Mouse (Mus musculus): ENCODE measurements around the gene Rph3al. TPM values are rescaled to one million over a fixed set of nuclear protein-coding genes. Genes with fewer than 3 reads are reported as not detected.

Rph3al gene
- polyA plus RNA-seq, 1 experiment = not detected

DNA sequence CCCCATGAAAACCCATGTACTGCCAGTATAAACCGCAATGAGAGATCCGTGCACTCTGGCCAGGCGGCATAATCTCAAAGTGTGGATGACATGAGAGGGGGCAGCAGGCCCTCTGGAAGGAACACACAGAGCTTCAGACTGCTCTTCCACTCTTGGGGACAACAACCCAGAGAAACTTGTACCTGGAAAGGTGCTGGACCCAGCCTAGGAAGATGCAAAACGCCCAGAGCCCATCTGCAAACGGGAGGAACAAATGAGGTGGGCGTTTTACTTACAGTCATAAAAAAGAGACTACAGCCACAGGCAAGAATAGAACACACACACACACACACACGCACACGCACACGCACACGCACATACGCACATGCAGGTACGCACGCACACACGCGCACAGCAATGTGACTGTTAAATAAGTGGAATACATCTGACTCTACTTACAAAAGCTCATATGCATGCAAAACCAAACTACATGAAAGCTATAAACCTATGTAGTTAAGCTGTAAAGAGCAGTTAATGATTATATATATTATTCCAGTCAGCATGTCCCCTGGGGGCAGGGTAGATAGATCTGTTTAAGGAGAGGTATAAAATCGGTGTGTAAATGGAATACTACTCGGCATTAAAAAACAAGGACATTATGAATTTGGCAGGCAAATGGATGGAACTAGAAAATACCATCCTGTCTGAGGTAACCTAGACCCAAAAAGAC lies 19.0 kb upstream of the Rph3al start:
- H3K4me3 ChIP-seq (replicated peaks) = no peak overlapping the region
- no peaks in the 10 kb centered on the region for H3K36me3 ChIP-seq (ENCODE audit: control insufficient read depth)
- H3K9me3 ChIP-seq (ENCODE audit: control insufficient read depth, low read length) = peaks cover 2% of the 10 kb centered on the region; the same call in 1 of the 2 replicates
- TF ChIP-seq GATA1 (IDR thresholded peaks at IDR 0.05; ENCODE audit: low read length) = no peak
- no peak for TF ChIP-seq TAL1 (IDR thresholded peaks at IDR 0.05; ENCODE audit: low read length)
- H3K27me3 ChIP-seq (ENCODE audit: control insufficient read depth) = no peaks in the 10 kb centered on the region
- H3K4me1 ChIP-seq (ENCODE audit: control insufficient read depth) = no peaks in the 10 kb centered on the region

DNA sequence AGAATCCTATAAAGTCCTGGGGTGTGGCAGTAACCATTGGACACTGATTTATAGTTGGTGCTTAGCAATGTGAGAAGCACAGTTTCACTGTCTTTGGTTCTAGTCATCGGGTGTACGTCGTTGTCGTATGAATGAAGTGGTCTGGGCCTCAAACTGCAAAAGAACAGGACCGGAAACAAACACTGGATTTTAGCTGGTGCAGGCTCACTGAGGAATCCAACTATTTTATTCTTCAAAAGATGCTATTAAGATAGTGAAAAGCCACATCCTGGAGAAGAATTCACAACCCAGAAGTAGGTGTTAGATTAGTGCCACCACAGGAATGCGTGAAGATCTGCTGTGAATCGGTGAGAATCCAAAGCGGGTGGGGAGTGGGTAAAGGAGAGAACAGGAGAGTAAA lies 18.4 kb upstream of the Rph3al start:
- Histone ChIP-seq H3K4me1 (ENCODE audit: control insufficient read depth) (no peaks in the 10 kb centered on the region), H3K27me3 (ENCODE audit: control insufficient read depth) (no peaks in the 10 kb centered on the region), H3K9me3 (ENCODE audit: control insufficient read depth, low read length) (peaks cover 2% of the 10 kb centered on the region; the same call in 1 of the 2 replicates), H3K4me3 (replicated peaks) (no peak overlapping the region), H3K36me3 (ENCODE audit: control insufficient read depth) (no peaks in the 10 kb centered on the region)
- TF ChIP-seq GATA1 (IDR thresholded peaks at IDR 0.05; ENCODE audit: low read length) (no peak), TAL1 (IDR thresholded peaks at IDR 0.05; ENCODE audit: low read length) (no peak)

DNA sequence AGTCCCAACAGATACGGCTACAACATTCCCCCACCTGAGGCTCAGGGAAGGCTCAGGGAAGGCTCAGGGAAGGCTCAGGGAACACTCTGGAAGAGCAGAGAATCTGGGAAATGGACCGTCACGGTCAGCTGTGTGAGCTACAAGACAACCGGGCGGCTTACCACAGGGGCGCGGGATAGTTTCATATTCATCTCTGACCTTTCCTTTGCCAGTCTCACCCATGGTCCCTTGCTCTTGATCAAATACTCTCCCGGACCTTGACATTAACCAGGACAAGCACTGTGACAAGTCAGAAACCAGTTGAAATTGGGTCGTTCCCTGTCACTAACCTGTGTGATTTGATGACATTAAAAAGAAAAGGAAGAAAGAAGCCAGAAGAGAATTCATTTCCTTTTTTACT lies 16.7 kb upstream of the Rph3al start:
- H3K4me3 ChIP-seq (replicated peaks) = no peak overlapping the region
- no peaks in the 10 kb centered on the region for H3K4me1 ChIP-seq (ENCODE audit: control insufficient read depth)
- H3K9me3 ChIP-seq (ENCODE audit: control insufficient read depth, low read length) = no peaks in the 10 kb centered on the region
- H3K36me3 ChIP-seq (ENCODE audit: control insufficient read depth) = no peaks in the 10 kb centered on the region
- TF ChIP-seq GATA1 (IDR thresholded peaks at IDR 0.05; ENCODE audit: low read length) (no peak), TAL1 (IDR thresholded peaks at IDR 0.05; ENCODE audit: low read length) (no peak)
- H3K27me3 ChIP-seq (ENCODE audit: control insufficient read depth) = no peaks in the 10 kb centered on the region

DNA sequence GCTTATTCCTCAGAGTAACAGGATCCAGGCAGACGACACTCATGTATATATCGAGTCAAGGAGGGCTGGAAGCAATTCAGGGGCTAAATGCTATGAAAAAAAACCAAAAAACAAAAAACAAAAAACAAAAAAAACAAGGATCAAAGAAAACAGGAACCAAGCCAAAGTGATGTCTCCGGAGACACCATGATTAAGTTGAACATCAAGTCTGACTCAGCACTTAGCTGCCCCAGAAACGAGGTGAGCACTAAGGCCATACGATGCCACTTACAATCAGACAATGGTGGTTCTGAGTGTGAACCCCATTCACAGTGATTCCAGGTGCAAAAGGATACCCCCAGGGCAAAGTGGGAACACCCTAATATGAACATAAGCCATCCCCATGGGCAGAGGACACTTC lies 13.7 kb upstream of the Rph3al start:
- no peaks in the 10 kb centered on the region for H3K27me3 ChIP-seq (ENCODE audit: control insufficient read depth)
- TF ChIP-seq TAL1 (IDR thresholded peaks at IDR 0.05; ENCODE audit: low read length) (no peak), GATA1 (IDR thresholded peaks at IDR 0.05; ENCODE audit: low read length) (no peak)

DNA sequence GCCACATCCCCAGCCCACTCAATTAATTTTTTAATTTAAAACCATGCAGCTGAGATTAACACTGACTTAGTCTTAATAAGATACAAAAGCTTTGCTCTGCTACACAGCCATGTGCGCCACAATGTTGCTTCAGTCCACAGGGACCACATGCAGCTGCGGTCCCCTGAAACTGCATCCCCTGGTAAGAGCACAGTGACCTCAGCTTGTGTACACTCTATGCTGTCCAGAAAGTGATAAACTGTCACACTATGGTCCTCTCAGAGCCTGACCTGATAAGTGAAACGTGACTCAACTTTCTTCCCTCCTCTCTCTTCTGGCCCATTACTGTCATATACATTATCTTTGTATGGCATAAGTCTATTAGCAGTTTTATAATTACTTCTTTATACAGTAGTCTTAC lies 12.2 kb upstream of the Rph3al start:
- TF ChIP-seq GATA1 (IDR thresholded peaks at IDR 0.05; ENCODE audit: low read length) (no peak), TAL1 (IDR thresholded peaks at IDR 0.05; ENCODE audit: low read length) (no peak)
- Histone ChIP-seq H3K36me3 (ENCODE audit: control insufficient read depth) (no peaks in the 10 kb centered on the region), H3K4me1 (ENCODE audit: control insufficient read depth) (no peaks in the 10 kb centered on the region), H3K4me3 (replicated peaks) (no peak overlapping the region), H3K9me3 (ENCODE audit: control insufficient read depth, low read length) (no peaks in the 10 kb centered on the region), H3K27me3 (ENCODE audit: control insufficient read depth) (no peaks in the 10 kb centered on the region)

More for the DNA sequence above, 13.7 kb upstream of the Rph3al start:
- Histone ChIP-seq H3K36me3 (ENCODE audit: control insufficient read depth) (no peaks in the 10 kb centered on the region), H3K9me3 (ENCODE audit: control insufficient read depth, low read length) (no peaks in the 10 kb centered on the region), H3K4me3 (replicated peaks) (no peak overlapping the region), H3K4me1 (ENCODE audit: control insufficient read depth) (no peaks in the 10 kb centered on the region)

DNA sequence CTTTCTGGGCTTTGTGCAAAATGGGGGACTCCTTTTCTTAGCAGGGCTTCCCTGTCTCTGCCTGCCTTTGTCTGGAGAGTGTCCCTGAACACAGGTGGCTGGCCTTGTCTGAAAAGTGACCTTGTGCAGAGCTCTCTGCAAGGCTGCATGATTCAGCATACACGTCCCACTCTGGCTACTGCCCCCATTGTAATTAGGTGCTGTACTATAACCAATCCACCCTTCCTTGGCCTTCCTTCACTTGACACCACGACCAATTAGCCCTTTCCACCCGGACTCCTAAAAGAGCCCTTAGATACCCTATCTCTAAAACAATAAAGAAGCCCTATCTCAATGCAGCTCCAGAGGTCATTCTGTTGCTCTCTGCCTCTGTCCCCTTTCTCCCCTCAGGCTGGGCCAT lies 10.6 kb upstream of the Rph3al start:
- no peaks in the 10 kb centered on the region for H3K4me1 ChIP-seq (ENCODE audit: control insufficient read depth)
- no peaks in the 10 kb centered on the region for H3K9me3 ChIP-seq (ENCODE audit: control insufficient read depth, low read length)

DNA sequence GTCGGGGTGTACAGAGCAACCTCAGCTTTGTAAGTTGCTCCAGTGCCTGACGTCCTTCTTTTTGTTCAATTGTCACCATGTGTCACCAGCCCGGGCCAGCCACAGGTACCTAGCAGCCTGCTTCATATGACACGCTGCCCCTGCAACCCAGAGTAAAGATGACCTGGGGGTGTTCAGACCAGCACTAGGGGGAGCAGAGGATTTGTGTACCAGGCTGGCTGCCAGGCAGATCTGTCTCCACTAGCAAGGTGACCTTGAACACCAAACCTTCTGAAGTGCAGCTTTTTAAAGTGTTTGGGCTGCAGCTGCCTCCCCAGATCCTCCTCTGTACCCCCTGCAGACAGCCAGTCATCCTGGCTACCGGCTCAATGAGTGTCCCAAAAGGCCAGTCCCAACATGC lies 9.0 kb upstream of the Rph3al start:
- no peaks in the 10 kb centered on the region for H3K4me1 ChIP-seq (ENCODE audit: control insufficient read depth)
- no peak overlapping the region for H3K4me3 ChIP-seq (replicated peaks)
- no peaks in the 10 kb centered on the region for H3K36me3 ChIP-seq (ENCODE audit: control insufficient read depth)
- no peaks in the 10 kb centered on the region for H3K27me3 ChIP-seq (ENCODE audit: control insufficient read depth)
- 0 out of 2 replicates have a peak, but pooled peaks cover 6% of the 10 kb centered on the region for H3K9me3 ChIP-seq (ENCODE audit: control insufficient read depth, low read length)
- TF ChIP-seq TAL1 (IDR thresholded peaks at IDR 0.05; ENCODE audit: low read length) = no peak

More for the DNA sequence above, 10.6 kb upstream of the Rph3al start:
- Histone ChIP-seq H3K36me3 (ENCODE audit: control insufficient read depth) (no peaks in the 10 kb centered on the region), H3K27me3 (ENCODE audit: control insufficient read depth) (no peaks in the 10 kb centered on the region), H3K4me3 (replicated peaks) (no peak overlapping the region)
- TF ChIP-seq TAL1 (IDR thresholded peaks at IDR 0.05; ENCODE audit: low read length) (no peak), GATA1 (IDR thresholded peaks at IDR 0.05; ENCODE audit: low read length) (no peak)

DNA sequence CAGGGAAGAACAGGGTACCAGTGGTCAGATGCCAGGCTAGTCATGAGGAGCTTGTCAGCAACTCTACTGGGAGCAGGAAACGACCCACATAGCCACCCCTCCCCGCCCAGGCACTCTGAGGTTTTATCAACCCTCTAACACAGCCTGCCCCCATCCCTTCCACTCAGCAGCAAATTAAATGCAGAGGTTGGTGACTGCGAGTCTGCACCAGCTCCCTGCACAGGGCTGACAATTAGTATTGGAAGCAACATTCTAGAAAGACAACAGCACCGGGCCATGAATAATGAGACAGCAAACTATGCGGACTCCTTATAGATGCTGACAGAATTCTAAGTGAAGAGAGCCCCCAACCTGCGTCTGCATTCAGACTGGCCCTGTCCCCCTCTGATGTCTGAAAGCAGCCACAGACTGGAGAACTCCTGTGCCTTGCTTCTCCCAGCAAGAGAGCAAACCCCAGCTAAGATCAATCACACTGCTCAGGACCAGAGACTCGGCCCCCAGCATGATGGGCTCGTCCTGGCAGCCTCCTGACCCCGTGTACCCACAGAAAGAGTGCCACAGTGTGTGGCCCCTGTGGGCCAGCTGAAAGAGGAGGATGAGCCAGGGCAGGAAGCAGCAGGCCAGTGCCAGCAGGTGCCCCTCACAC lies 7.7 kb upstream of the Rph3al start:
- H3K27me3 ChIP-seq (ENCODE audit: control insufficient read depth) = no peaks in the 10 kb centered on the region
- 0 out of 2 replicates have a peak, but pooled peaks cover 6% of the 10 kb centered on the region for H3K9me3 ChIP-seq (ENCODE audit: control insufficient read depth, low read length)
- TF ChIP-seq TAL1 (IDR thresholded peaks at IDR 0.05; ENCODE audit: low read length) = no peak
- TF ChIP-seq GATA1 (IDR thresholded peaks at IDR 0.05; ENCODE audit: low read length) = no peak
- H3K4me3 ChIP-seq (replicated peaks) = no peak overlapping the region
- no peaks in the 10 kb centered on the region for H3K4me1 ChIP-seq (ENCODE audit: control insufficient read depth)
- no peaks in the 10 kb centered on the region for H3K36me3 ChIP-seq (ENCODE audit: control insufficient read depth)

DNA sequence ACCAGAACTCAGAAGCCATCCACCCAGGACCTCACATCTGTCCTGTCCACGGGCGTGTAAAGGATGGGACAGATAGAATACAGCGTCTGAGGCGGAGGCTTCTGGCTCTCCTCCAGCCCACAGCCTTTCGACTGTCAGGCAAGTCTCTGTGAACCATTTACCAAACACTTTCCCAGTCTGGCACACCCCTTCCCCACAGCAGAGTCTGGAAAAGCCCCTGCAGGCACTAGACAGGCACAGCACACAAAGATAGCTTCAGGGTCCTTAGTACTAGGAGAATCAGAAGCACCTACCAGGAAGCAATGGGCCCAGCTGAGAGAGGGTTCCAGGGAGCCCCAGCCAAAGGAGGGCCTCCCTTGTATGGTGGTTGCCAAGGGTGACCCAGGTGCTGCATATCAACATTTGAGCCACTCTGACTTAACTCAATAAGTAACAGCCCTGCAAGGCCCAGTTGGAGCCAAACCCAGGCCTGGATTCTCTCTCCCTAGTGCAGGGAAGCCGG lies 808 bp downstream of the Rph3al start:
- Histone ChIP-seq H3K9me3 (ENCODE audit: control insufficient read depth, low read length) (no peaks in the 10 kb centered on the region), H3K36me3 (ENCODE audit: control insufficient read depth) (no peaks in the 10 kb centered on the region), H3K4me3 (replicated peaks) (no peak overlapping the region), H3K4me1 (ENCODE audit: control insufficient read depth) (no peaks in the 10 kb centered on the region), H3K27me3 (ENCODE audit: control insufficient read depth) (no peaks in the 10 kb centered on the region)
- TF ChIP-seq TAL1 (IDR thresholded peaks at IDR 0.05; ENCODE audit: low read length) = no peak
- no peak for TF ChIP-seq GATA1 (IDR thresholded peaks at IDR 0.05; ENCODE audit: low read length)
